Mouse (Mus musculus): ENCODE results near the gene Cherp.

Cherp gene

DNA sequence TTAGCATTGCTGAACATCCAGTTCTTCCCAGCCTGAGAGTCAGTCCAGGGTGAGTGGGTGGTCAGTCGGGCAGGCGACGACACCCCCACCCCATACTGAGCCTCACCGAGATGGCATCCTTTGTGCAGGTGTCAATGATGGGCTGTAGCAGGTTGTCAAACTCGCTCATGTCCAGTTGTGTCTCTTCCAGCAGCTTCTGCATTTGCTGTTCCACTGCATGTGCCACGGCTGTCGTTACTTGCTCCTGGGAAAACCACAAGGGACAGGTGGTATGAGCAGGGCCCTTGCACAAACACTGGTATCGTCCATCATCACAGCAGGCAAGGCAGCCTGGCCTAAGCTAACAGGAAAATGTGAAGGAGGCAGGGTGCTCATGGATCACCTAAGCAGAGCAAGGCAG is 5.0 kb downstream of the Cherp start:
- no peak for DNase-seq

DNA sequence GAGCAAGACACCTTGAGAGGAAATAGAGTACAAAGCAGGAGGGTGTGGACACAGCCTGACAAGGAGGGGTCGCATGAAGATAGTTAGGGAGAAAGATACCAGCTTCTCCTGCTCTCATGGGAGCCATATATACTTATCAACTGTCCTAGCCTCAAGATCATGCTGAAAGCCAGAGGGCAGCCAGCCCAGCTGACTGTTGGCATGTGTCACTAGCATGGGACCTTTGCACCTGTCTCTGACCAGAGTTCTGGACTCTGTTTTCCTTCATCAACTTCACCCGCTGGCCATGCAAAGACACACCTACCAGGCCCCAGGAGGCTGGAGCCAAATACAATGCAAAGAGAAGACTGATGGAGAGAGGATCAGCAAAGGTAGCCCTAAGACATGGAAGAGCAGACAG is 5.8 kb downstream of the Cherp start:
- DNase-seq: peak; percentile 42 to 54

DNA sequence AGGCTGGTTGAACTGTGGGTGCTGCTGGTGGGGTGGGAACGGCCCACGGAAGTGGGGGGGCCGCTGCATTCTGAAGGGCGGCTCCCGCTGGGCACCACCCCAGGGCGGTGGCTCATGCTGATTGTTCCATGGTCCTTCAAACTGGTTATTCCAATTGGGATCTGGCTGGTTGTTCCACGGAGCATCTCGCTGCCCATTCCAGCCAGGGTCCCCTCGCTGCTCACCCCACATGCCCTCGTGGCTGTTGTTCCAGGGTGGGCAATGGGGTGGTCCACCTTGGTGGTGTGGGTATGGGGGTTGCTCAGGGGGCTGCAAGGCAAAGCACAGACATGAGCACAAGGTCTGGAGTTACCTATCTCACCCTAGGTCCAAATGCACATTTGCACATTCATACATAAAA is 10.8 kb downstream of the Cherp start:
- DNase-seq: no peak

DNA sequence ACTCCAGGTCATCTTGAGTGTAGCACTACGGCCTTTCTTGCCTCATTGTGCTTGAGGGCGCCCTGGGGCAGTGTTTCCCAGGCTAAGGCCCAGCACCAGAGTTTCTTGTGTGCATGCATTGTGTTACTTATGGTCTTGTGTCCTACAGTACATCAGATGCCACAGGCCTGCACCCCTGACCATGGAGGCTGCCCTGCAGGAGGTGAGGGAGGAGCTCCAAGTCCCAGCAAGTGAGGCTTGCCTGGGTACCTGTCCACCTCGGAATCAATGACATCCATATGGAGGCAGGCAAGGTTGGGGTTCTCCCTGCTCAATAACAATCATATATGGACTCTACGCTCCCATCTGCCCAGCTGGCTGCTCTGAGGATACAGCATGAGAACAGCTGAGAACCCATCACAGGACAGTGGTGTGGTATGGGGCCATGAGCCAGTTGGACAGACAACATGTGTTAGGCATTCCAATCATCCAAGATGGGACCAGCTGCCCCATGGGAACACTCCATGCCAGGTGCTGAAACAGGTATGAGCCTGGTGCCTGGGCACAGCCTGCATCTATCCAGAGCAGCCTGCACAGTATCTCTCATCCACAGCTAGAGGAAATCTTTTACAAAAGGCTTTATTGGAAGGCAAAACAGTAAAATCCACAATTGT is 15.0 kb downstream of the Cherp start:
- no peak for DNase-seq

DNA sequence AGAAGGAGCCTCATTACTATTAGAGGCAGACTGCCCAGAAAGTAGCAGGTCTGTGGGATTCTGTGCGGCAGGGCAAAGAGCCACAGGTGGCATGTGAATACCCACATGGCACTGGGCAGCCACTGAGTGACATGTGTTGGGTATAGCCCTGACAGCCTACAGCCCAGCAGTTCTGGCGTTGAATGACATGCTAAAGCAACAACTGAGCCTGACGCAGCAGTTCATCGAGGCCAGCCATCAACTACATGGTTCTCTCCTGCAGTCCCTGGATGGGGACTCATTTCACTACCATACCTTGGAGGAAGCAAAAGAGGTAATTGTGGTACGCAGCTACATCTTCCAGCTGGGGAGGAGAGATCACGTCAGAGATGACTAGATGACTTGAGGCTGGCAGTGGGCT is 16.6 kb downstream of the Cherp start:
- DNase-seq: no peak

DNA sequence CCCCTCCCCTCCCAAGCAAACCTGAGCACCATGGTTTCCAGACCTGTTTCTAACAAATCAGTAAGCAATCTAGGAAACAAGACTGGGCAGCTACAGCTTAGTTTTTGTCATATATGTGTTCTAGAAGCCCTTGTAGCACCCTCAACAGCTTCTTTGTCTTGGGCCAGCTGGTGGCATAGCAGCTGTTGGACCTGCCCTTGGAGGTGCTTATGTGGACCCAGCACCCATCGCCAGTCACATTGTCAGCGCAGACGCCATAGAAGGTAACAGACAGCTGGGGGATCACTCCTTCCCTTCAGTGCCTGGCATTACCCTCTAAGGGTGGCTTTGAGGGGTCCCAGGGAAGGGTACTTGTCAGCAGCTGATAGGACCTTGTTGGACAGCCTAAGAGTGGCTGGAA is 17.2 kb downstream of the Cherp start:
- DNase-seq: no peak

DNA sequence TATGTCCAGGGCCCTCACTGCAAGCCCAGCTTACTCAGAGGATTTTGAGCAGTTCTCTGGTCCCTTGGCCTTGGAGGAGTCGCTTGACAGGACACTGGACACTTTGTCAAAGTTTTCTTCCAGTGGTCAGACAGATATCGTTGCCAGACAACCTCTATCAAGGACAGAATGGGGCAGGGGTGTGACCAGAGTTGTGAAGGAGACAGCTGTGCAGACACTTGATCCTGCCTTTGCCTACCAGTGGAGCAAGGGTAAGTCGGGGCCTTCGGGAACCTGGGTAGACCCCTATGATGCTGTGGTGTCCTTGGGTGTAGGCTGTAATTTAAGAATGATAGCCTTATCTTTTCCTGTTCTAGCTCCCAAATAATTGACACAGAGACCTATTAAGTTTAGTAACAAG is 19.7 kb downstream of the Cherp start:
- no peak for DNase-seq

DNA sequence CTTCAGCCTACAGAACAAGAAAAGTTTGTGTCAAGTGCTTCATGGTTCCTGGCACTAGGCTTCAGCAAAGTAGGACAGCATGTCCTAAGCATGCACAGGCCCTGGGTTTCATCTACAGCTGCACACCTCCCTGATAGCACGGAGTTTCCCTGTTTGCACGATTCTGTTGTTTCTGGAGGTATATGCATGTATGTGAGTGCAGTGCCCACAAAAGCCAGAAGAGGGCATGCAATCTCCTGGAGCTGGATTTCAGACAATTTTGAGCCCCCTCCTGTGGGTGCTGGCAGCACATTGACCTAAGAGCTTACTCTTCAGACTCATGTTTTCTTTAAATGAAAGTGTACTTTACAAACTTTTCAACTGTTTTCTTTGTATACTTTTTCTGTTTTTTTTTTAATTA is 21.1 kb downstream of the Cherp start:
- no peak for DNase-seq

DNA sequence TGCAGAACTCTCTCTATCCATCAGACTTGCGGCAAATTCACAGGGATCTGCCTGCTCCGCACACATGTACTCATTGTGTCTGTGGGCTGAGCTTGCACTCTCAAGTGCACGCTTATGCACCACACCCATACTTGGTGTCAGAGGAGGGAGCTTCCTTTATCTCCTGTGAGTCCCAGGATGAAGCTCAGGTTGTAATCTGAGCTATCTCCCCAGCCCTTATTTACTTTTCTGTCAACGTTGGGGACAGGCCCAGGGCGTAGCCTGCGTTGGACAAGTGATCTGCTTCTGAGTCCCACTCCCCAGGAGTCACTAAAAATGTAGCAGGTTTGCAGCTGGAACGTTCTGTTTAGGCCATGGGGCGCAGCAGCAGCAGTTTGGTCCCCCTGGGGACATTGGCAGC is 23.5 kb downstream of the Cherp start:
- no peak for DNase-seq

DNA sequence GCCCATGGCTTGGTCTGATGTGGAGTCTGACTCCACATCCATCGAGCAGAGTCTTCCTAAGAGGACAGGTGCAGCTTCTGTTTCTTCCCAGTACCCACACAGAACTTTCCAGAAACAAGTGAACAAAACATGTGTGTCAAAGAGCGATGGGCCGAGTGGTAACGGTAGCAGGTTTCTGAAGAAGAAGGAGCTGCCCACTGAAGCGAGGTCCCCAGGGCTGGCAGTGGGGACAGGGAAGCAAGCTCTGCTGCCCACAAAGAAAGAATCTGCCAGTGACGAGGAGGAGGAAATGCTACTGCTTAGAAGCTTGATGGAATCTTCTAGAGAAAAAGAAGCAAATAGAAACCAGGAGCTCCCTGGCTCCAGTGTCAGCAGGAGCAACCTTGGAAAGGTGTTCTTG is 30.0 kb downstream of the Cherp start:
- DNase-seq: no peak

DNA sequence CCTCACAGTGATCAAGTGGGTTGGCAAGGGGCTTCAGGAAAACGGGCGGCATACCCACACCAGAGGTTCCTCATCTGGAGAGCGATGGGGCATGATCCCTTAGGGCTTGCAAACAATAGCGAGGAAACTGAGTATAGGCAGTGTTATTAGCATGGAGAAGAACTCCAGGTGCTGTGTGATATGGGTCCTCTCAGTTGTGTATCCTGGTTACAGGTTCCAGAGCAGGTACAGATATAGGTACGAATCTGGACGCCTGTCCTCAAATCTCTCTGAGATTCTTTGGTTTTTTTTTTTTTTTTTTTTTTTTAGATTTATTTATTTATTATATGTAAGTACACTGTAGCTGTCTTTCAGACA is 31.1 kb downstream of the Cherp start:
- no peak for DNase-seq

DNA sequence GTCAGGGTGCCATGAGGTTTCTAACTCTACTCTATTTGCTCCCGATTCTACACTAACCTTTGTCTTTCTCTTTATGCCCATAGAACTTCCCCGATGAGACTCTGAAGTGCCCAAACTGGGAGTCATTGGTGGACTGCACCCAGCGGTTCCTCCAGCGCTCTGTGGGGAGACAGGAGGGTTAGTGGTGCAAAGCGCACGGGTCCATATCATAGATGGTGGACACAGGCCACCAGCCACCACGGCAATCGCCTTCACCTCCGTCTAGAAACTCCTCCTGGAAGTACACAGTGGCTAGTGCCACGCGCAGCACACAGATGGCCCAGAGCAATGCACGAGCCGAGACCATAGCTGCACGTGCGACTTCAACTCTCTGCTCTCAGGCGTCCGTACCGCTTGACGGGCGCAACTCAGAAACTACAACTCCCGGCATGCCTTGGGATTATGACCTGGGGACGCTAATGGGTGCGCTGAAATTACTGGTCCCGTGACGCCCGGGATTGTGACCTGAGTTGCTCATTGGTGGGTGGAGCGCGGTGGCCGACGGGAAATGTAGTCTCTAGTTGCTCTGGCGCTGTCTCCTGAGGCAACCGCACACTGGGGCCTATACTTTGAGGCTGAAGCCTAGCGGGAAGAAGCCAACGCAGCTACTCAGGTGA is 31.6 kb downstream of the Cherp start, which contains the start of the genes Calr3 and 1700030K09Rik:
Gene Calr3, minus strand, starts transcription at position 533 of the 656 bp plus-strand sequence.
Gene 1700030K09Rik, plus strand, starts transcription at position 543 of the 656 bp plus-strand sequence.
- DNase-seq: peak; percentile 98 to 99

DNA sequence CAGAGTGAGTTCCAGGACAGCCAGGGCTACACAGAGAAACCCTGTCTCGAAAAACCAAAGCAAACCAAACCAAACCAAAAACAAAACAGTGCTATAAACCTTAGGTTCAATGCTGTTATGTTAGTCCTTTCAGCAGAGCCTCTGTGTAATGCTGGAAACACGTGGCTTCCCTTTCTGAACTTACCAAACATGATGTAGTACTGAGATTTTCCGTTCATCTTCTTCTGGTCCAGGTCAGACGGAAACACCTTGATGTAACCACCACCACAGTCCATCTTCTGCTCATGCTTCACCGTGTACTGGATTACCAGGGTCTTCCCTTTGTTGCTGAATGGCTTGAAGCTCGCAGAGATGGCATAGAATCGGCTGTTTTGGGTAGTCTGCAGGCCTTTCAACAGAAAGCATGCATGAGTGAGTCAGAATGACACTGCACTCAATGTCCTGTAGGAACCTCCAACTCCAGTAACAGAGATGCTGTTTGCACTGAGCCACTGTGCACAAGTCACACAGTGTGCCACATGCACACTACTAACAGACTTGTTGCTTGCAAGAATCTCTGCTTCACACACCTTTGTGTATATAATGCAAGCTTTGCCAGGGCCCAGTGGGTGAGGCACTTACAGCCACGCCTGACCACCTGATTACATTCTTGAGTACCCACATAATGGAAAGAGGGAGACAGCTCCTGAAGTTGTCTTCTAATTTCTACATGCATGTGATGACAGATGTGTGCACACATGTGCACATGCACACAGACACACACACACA is 36.6 kb downstream of the Cherp start:
- no peak for DNase-seq

DNA sequence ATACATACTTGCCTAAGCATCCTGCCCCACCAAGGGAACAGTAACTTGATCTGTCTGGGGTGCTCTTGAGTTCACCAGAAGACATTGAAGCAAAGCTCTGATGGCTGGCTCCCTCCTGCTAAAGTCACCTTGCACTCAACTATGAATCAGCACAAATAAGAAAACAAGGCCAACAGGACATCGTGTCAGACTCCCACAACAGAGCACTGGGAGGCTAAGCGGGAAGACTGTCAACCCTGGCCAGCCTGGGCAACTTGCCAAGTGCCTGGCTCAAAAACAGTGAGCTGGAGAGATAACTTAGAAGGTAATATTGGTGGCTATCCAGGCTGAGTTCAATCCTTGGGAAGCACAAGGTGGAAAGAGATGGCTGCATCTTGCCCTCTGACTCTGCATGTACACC is 40.1 kb downstream of the Cherp start:
- peak; percentile 36 to 47 for DNase-seq

DNA sequence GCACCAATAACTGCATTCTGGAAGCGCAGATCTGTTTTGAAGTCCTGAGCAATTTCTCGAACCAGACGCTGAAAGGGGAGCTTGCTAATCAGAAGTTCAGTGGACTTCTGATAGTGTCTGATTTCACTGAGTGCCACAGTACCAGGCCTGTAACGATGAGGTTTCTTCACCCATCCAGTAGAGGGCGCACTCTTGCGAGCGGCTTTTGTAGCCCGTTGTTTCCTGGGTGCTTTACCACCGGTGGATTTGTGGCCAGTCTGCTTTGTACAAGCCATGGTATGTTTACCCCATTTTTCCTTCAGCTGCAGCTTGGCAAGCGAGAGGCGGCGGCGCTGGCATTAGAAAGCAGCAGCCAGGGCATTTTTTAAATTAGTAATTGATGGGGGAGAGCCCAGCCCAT is 45.4 kb downstream of the Cherp start:
- no peak for DNase-seq

DNA sequence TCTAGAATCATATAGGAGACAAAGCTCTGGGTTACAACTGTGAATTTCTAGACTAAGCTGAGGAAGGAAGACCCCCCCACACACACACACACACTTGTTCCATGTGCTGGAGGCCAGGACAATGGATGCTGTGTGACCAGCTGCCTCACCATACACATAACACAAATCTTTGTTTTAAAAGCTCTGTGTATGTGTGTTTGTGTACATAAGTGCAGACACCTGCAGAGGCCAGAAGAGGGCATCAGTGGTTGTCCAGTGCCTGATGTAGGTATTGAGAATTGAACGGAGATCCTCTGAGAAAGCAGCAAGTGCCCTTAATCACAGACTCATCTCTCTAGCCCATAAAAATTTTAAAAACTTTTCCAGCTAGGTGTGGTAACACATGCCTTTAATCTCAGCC is 52.1 kb downstream of the Cherp start:
- peak in 1 of 2 experiments; percentile 27 for DNase-seq

DNA sequence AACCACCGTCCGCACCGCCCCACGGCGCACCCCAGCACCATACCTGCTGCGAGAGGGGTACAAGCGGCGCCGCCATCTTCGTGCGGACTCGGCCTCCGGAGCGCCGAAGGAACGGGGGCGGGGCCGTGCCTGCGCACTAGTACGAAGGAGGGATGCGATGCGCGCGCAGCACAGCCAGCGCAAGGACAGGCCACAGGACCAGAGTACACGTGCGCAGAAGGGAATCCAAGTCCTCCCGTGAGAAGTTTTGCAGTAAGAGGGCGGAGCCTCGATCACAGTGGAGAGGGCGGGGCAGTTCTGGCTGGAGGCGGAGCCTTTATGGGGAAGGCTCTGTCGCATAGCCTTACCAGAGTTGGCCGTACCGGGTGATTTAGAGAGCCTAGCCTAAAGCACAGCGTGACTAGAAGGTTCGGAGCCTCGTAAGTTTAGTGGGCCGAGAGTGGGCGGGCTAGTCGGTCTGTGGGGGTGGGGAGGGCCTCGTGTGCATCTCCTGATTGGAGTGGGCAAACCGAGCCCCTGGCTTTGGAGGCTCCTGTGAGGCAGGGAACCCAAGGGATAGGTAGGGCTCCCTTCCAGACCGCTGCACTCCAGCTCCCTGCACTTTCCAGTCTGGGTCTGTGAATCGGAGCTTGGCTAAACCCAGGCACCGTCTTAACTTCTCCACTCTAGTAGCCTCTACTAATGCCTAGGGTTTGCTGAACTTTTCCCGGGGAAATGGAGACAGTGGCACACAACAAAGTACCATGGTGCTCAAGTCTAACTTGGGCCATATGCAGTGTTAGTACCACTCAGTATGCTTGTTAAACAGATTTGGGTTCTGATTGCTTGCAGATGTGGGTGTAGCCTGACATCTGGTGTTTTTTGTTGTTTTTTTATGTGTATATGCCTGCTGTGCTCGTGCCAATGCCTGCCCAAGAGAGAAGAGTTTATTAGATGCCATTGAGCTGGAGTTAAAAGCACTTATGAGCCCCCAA is 53.4 kb downstream of the Cherp start, which contains the start of gene Eps15l1:
Gene Eps15l1, minus strand, starts transcription at position 99 of the 974 bp plus-strand sequence.
- DNase-seq: peak; percentile 100

DNA sequence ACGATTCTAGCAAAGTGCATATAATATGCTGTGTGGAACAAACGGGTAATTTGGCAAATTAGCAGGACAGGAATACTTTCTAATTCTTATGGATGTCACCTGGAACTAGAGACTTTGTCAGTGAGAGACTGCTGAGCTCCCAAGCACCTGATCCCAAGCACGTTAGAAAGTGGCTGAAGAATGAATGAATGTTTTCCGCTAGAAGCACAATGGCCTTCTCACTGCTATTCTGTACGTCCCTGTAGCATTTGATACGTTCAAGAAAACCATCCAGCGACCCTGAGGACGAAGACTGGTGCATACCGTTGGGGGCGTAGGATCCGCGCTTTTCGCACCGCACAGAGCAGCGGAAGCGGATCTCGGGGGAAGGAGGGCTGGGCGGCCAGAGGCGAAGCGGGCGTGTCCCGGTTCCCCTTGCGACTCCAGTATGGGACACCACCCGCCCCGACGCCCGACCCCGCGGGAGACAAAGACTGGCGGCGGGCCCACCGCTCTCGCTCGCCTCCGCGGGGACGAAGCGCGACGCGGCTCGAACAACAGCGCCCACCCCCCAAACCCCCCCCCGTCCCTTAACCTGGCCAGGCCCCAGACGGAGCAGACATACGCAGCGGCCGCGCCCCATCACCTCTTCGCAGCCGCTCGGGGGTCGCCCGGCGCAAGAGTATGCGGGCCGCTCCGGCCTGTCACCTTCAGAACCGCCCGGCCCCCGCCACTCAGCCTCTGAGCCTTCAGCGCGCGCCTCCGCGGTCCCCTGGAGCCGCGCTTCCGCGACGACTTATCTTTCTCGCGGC is 54.3 kb downstream of the Cherp start:
- no peak for DNase-seq

DNA sequence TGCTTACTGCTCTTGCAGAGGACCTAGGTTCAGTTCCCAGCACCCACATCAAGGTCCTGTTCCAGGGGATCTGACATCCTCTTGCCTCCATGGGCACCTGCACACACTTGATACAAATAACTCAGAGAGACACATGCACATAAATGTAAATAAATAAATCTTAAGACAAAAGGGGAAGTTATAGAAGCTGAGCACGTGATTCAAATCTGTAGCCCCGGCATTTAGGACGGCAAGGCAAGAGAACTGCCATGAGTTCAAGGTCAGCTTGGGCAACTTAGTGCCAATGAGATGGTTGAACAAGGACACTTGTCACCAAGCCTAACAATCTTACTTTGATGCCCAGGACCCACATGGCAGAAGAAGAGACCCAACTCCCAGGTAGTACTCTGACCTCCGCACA is 57.0 kb downstream of the Cherp start:
- no peak for DNase-seq

DNA sequence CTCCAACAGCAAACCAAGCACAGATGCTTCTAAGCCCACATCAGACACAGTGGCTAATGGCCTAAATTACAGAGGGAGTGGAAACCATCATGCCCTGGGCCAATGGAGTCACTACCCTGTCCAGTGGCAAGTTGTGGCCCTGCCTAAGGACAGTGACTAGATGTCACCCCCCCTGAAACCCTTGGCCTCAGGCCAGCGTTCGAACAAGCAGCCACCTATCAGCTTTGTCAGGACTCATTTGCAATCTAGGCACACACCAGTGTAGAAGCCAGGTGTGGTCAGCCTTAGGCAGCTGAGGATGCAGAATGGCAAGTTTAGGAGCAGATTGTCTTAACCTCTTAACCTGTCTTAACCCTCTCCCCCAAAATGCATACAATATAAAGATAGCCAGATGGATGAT is 59.8 kb downstream of the Cherp start:
- no peak for DNase-seq

DNA sequence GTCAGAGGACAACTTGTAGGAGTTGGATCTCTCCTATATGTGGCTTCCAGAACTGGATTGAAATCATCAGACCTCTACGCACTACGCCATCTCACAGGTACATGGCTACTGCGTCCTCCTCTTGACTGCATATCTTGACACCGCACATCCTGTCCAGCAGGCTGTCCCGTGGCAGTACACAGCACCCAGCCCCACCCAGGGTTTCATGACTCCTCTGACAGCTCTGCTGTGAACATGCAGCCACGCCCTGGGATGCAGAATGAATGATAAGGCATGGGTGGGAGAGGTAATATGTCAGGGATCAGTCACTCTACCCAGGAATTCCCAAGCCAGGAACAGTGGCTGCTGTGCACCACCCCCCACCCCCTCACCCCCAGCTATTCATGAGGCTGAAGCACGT is 61.2 kb downstream of the Cherp start:
- no peak for DNase-seq

Measured in kidney, adult 8-10 months (tissue).